Mouse (Mus musculus) hindbrain, embryonic 13.5 days (tissue): ENCODE measurements around the gene Gal3st1. TPM values are rescaled to one million over a fixed set of nuclear protein-coding genes. Genes with fewer than 3 reads are reported as not detected.

Source experiments
- ATAC-seq: fragments of 200-750 bp; cut with Nextera tagmentation; 2 replicates; pipeline ENCODE4 v1.8.0; 2017; ENCODE audit warnings: moderate TSS enrichment; ENCODE audit not compliant: low FRiP score
- H3K27ac ChIP-seq: fragments of 300-500 bp; sonication (generic); 2 replicates; pipeline ENCODE4 v1.5.1; 2015; ENCODE audit warnings: inconsistent platforms, mild to moderate bottlenecking, moderate library complexity
- H3K27me3 ChIP-seq: fragments of 300-500 bp; sonication (generic); 2 replicates; pipeline ENCODE4 v1.6.1; 2015; ENCODE audit warnings: mild to moderate bottlenecking, inconsistent platforms
- H3K36me3 ChIP-seq: fragments of 300-500 bp; sonication (generic); 2 replicates; pipeline ENCODE4 v1.6.1; 2015; ENCODE audit warnings: mild to moderate bottlenecking, inconsistent platforms
- H3K4me1 ChIP-seq: fragments of 300-500 bp; sonication (generic); replicated peaks from 2 replicates; pipeline ENCODE4 v1.6.1; 2015; ENCODE audit warnings: inconsistent platforms
- H3K4me2 ChIP-seq: fragments of 300-500 bp; sonication (generic); 2 replicates; pipeline ENCODE4 v1.6.1; 2015; ENCODE audit warnings: inconsistent platforms, mild to moderate bottlenecking, moderate library complexity
- H3K4me3 ChIP-seq: fragments of 300-500 bp; sonication (generic); 2 replicates; pipeline ENCODE4 v1.5.1; 2015; ENCODE audit warnings: mild to moderate bottlenecking, inconsistent platforms
- H3K9ac ChIP-seq: fragments of 300-500 bp; sonication (generic); 2 replicates; pipeline ENCODE4 v1.6.1; 2015; ENCODE audit warnings: mild to moderate bottlenecking, inconsistent platforms
- H3K9me3 ChIP-seq: fragments of 300-500 bp; sonication (generic); 2 replicates; pipeline ENCODE4 v1.6.1; 2016; ENCODE audit warnings: inconsistent platforms
- WGBS: fragments of 180-500 bp; shearing (Covaris S2); methylation state at CpG from one replicate; pipeline ENCODE4 v1.1.7; 2015; 5-methylcytosine and 5-hydroxymethylcytosine counted together
- polyA plus RNA-seq: library from polyadenylated mRNA; unstranded; fragments of >200 nt; fragmentation: Nextera tagmentation; extraction: Ambion mirVana; gene quantifications from 2 replicates; pipeline ENCODE4 v1.2.1, GENCODE M21; 2015

Gene Gal3st1
- polyA plus RNA-seq, 1 experiment from 2014 or later, result 4.3 TPM

GRCm38 (mm10) chr11:4039951-4040350 lies 56.5 kb downstream of the Gal3st1 start:
- H3K9me3 ChIP-seq, result no peaks in the 10 kb centered on the region
- no peak overlapping the region for H3K4me2 ChIP-seq
- 95% methylated on average over 4 of the region's 4 CpGs for WGBS
- no peak overlapping the region for H3K9ac ChIP-seq
- no peak for ATAC-seq
- no peaks in the 10 kb centered on the region for H3K27me3 ChIP-seq
- H3K4me3 ChIP-seq, result no peak overlapping the region
- no peaks in the 10 kb centered on the region for H3K4me1 ChIP-seq
- no peaks in the 10 kb centered on the region for H3K36me3 ChIP-seq
- H3K27ac ChIP-seq, result no peak overlapping the region

GRCm38 (mm10) chr11:4041123-4041625 lies 57.7 kb downstream of the Gal3st1 start:
- Histone ChIP-seq H3K27me3 (no peaks in the 10 kb centered on the region), H3K4me3 (no peak overlapping the region), H3K36me3 (no peaks in the 10 kb centered on the region), H3K9ac (no peak overlapping the region), H3K4me2 (no peak overlapping the region), H3K4me1 (no peaks in the 10 kb centered on the region), H3K9me3 (no peaks in the 10 kb centered on the region), H3K27ac (no peak overlapping the region)
- WGBS, result 85% methylated on average over 6 of the region's 6 CpGs
- no peak for ATAC-seq

- Histone ChIP-seq H3K4me1 (no peaks in the 10 kb centered on the region), H3K36me3 (no peaks in the 10 kb centered on the region), H3K9ac (no peak overlapping the region), H3K9me3 (no peaks in the 10 kb centered on the region), H3K4me2 (no peak overlapping the region), H3K27me3 (no peaks in the 10 kb centered on the region), H3K27ac (no peak overlapping the region), H3K4me3 (no peak overlapping the region)
- no peak for ATAC-seq
- 92% methylated on average over 7 of the region's 7 CpGs for WGBS
Observed at GRCm38 (mm10) chr11:4043081-4043480, 59.6 kb downstream of the Gal3st1 start.

GRCm38 (mm10) chr11:4046526-4046925 lies 63.1 kb downstream of the Gal3st1 start:
- 69% methylated on average over 5 of the region's 5 CpGs for WGBS
- H3K36me3 ChIP-seq, result no peaks in the 10 kb centered on the region
- H3K27me3 ChIP-seq, result no peaks in the 10 kb centered on the region
- no peaks in the 10 kb centered on the region for H3K4me1 ChIP-seq
- no peak overlapping the region for H3K9ac ChIP-seq
- H3K4me2 ChIP-seq, result no peak overlapping the region
- H3K9me3 ChIP-seq, result no peaks in the 10 kb centered on the region
- no peak overlapping the region for H3K4me3 ChIP-seq
- H3K27ac ChIP-seq, result no peak overlapping the region
- no peak for ATAC-seq

GRCm38 (mm10) chr11:4047766-4048165 lies 64.3 kb downstream of the Gal3st1 start:
- ATAC-seq, result no peak
- WGBS, result 97% methylated on average over 2 of the region's 2 CpGs
- H3K4me2 ChIP-seq, result no peak overlapping the region
- H3K27me3 ChIP-seq, result no peaks in the 10 kb centered on the region
- no peak overlapping the region for H3K4me3 ChIP-seq
- H3K27ac ChIP-seq, result no peak overlapping the region
- H3K4me1 ChIP-seq, result no peaks in the 10 kb centered on the region
- no peak overlapping the region for H3K9ac ChIP-seq
- no peaks in the 10 kb centered on the region for H3K36me3 ChIP-seq
- no peaks in the 10 kb centered on the region for H3K9me3 ChIP-seq

GRCm38 (mm10) chr11:4048438-4048837 lies 65.0 kb downstream of the Gal3st1 start:
- 88% methylated on average over 6 of the region's 6 CpGs for WGBS
- no peaks in the 10 kb centered on the region for H3K4me1 ChIP-seq
- H3K27ac ChIP-seq, result no peak overlapping the region
- no peak overlapping the region for H3K4me3 ChIP-seq
- ATAC-seq, result no peak
- no peak overlapping the region for H3K4me2 ChIP-seq
- no peaks in the 10 kb centered on the region for H3K36me3 ChIP-seq
- H3K27me3 ChIP-seq, result no peaks in the 10 kb centered on the region
- no peaks in the 10 kb centered on the region for H3K9me3 ChIP-seq
- no peak overlapping the region for H3K9ac ChIP-seq

Other genes starting within 250 kb of the Gal3st1 start
- 14.5 and 17.4 TPM in 2 replicates for gene Osbp2, start 119.7 kb upstream of the Gal3st1 start, polyA plus RNA-seq
- 0.47 and 0.84 TPM in 2 replicates for gene 4921536K21Rik, start 88.5 kb upstream of the Gal3st1 start, polyA plus RNA-seq
- 33.8 and 35.2 TPM in 2 replicates for gene Dusp18, start 88.4 kb upstream of the Gal3st1 start, polyA plus RNA-seq
- gene Slc35e4, start 69.0 kb upstream of the Gal3st1 start, polyA plus RNA-seq, result 11.1 and 11.4 TPM in 2 replicates
- gene Tcn2, start 51.5 kb upstream of the Gal3st1 start, polyA plus RNA-seq, result 28.4 and 28.5 TPM in 2 replicates
- 60.7 and 60.9 TPM in 2 replicates for gene Pes1, start 19.7 kb upstream of the Gal3st1 start, polyA plus RNA-seq
- gene 4930556J24Rik, start 6.9 kb upstream of the Gal3st1 start, polyA plus RNA-seq, result not detected in 2 replicates
- gene Sec14l4, start 47.8 kb downstream of the Gal3st1 start, polyA plus RNA-seq, result not detected in 2 replicates
- 0.08 and 0.35 TPM in 2 replicates for gene Sec14l3, start 81.2 kb downstream of the Gal3st1 start, polyA plus RNA-seq
- gene Mtfp1, start 111.8 kb downstream of the Gal3st1 start, polyA plus RNA-seq, result 5.7 and 6.2 TPM in 2 replicates
- 2.3 and 3.4 TPM in 2 replicates for gene Sec14l2, start 139.8 kb downstream of the Gal3st1 start, polyA plus RNA-seq
- gene Rnf215, start 151.6 kb downstream of the Gal3st1 start, polyA plus RNA-seq, result 42.9 and 44.0 TPM in 2 replicates
- gene Ccdc157, start 176.7 kb downstream of the Gal3st1 start, polyA plus RNA-seq, result 7.2 and 8.1 TPM in 2 replicates
- 54.3 and 55.1 TPM in 2 replicates for gene Sf3a1, start 176.7 kb downstream of the Gal3st1 start, polyA plus RNA-seq
- 26.1 and 28.0 TPM in 2 replicates for gene Tbc1d10a, start 203.2 kb downstream of the Gal3st1 start, polyA plus RNA-seq
- gene Castor1, start 234.6 kb downstream of the Gal3st1 start, polyA plus RNA-seq, result 2.2 and 2.3 TPM in 2 replicates